Mouse (Mus musculus): Measurements from ENCODE around the gene Lgr6. TPM values are rescaled to one million over a fixed set of nuclear protein-coding genes. Genes with fewer than 3 reads are reported as not detected.
"Not testable (repeated sequence)": the region's sequence is repeated elsewhere in the genome, so short reads cannot be mapped to it uniquely, and the experiment has no call there.

The Lgr6 gene
- polyA plus RNA-seq, 1 experiment from 2014 or later: 0.52 TPM

- Histone ChIP-seq H3K4me2 (ENCODE audit: low read depth) (no peak overlapping the region), H3K27me3 (ENCODE audit: control insufficient read depth, insufficient read depth, low read length) (no peaks in the 10 kb centered on the region), H3K9ac (ENCODE audit: low read length) (no peak overlapping the region), H3K9me3 (ENCODE audit: control insufficient read depth, low read length) (no peaks in the 10 kb centered on the region), H3K4me3 (ENCODE audit: low read depth, low read length) (no peak overlapping the region), H3K27ac (ENCODE audit: low read depth, low read length) (no peak overlapping the region), H3K4me1 (ENCODE audit: control insufficient read depth, insufficient read depth, low read length) (no peaks in the 10 kb centered on the region), H3K36me3 (ENCODE audit: control insufficient read depth, insufficient read depth, low read length) (no peaks in the 10 kb centered on the region)
- ATAC-seq (ENCODE audit: insufficient read depth, low FRiP score, low TSS enrichment): no peak
- no peak for DNase-seq (ENCODE audit: low spot score)
- WGBS: 93% methylated on average over 8 of the region's 8 CpGs
These were observed 19.7 kb upstream of the Lgr6 start for GRCm38 (mm10) chr1:135124573-135125363.

- WGBS: 11% methylated on average over 8 of the region's 8 CpGs
- no peaks in the 10 kb centered on the region for H3K4me1 ChIP-seq (ENCODE audit: control insufficient read depth, insufficient read depth, low read length)
- DNase-seq (ENCODE audit: low spot score) (peak; percentile 59), ATAC-seq (ENCODE audit: insufficient read depth, low FRiP score, low TSS enrichment) (no peak)
- no peaks in the 10 kb centered on the region for H3K36me3 ChIP-seq (ENCODE audit: control insufficient read depth, insufficient read depth, low read length)
- H3K9ac ChIP-seq (ENCODE audit: low read length): no peak overlapping the region
- no peak overlapping the region for H3K4me3 ChIP-seq (ENCODE audit: low read depth, low read length)
- no peaks in the 10 kb centered on the region for H3K9me3 ChIP-seq (ENCODE audit: control insufficient read depth, low read length)
- no peak overlapping the region for H3K27ac ChIP-seq (ENCODE audit: low read depth, low read length)
- H3K4me2 ChIP-seq (ENCODE audit: low read depth): no peak overlapping the region
- no peaks in the 10 kb centered on the region for H3K27me3 ChIP-seq (ENCODE audit: control insufficient read depth, insufficient read depth, low read length)
These were observed 7.6 kb upstream of the Lgr6 start for GRCm38 (mm10) chr1:135112661-135113060.

GRCm38 (mm10) chr1:135111271-135111670 lies 6.2 kb upstream of the Lgr6 start:
- H3K36me3 ChIP-seq (ENCODE audit: control insufficient read depth, insufficient read depth, low read length); H3K9ac ChIP-seq (ENCODE audit: low read length); ATAC-seq (ENCODE audit: insufficient read depth, low FRiP score, low TSS enrichment); H3K27ac ChIP-seq (ENCODE audit: low read depth, low read length); H3K4me3 ChIP-seq (ENCODE audit: low read depth, low read length); H3K4me2 ChIP-seq (ENCODE audit: low read depth); H3K27me3 ChIP-seq (ENCODE audit: control insufficient read depth, insufficient read depth, low read length); H3K9me3 ChIP-seq (ENCODE audit: control insufficient read depth, low read length); DNase-seq (ENCODE audit: low spot score); H3K4me1 ChIP-seq (ENCODE audit: control insufficient read depth, insufficient read depth, low read length): not testable (repeated sequence)
- 66% methylated on average over 5 of the region's 5 CpGs for whole genome bisulfite sequencing

- Histone ChIP-seq H3K27ac (ENCODE audit: low read depth, low read length) (no peak overlapping the region), H3K4me1 (ENCODE audit: control insufficient read depth, insufficient read depth, low read length) (0 out of 2 replicates have a peak, but pooled peaks cover 1% of the 10 kb centered on the region), H3K4me2 (ENCODE audit: low read depth) (no peak overlapping the region), H3K36me3 (ENCODE audit: control insufficient read depth, insufficient read depth, low read length) (no peaks in the 10 kb centered on the region), H3K4me3 (ENCODE audit: low read depth, low read length) (no peak overlapping the region), H3K9me3 (ENCODE audit: control insufficient read depth, low read length) (no peaks in the 10 kb centered on the region), H3K27me3 (ENCODE audit: control insufficient read depth, insufficient read depth, low read length) (peaks cover 12% of the 10 kb centered on the region), H3K9ac (ENCODE audit: low read length) (no peak overlapping the region)
- ATAC-seq (ENCODE audit: insufficient read depth, low FRiP score, low TSS enrichment) (no peak), DNase-seq (ENCODE audit: low spot score) (peak; percentile 74)
- 24% methylated on average over 6 of the region's 6 CpGs for WGBS
These were observed 5.0 kb upstream of the Lgr6 start for GRCm38 (mm10) chr1:135110075-135110474.

GRCm38 (mm10) chr1:135108611-135109010 lies 3.5 kb upstream of the Lgr6 start:
- no peak overlapping the region for H3K9ac ChIP-seq (ENCODE audit: low read length)
- H3K4me1 ChIP-seq (ENCODE audit: control insufficient read depth, insufficient read depth, low read length): 0 out of 2 replicates have a peak, but pooled peaks cover 2% of the 10 kb centered on the region
- no peaks in the 10 kb centered on the region for H3K9me3 ChIP-seq (ENCODE audit: control insufficient read depth, low read length)
- H3K4me3 ChIP-seq (ENCODE audit: low read depth, low read length): no peak overlapping the region
- H3K27ac ChIP-seq (ENCODE audit: low read depth, low read length): no peak overlapping the region
- no peak overlapping the region for H3K4me2 ChIP-seq (ENCODE audit: low read depth)
- H3K36me3 ChIP-seq (ENCODE audit: control insufficient read depth, insufficient read depth, low read length): no peaks in the 10 kb centered on the region
- WGBS: 35% methylated on average over 6 of the region's 6 CpGs
- DNase-seq (ENCODE audit: low spot score) (peak; percentile 43), ATAC-seq (ENCODE audit: insufficient read depth, low FRiP score, low TSS enrichment) (no peak)
- peaks cover 27% of the 10 kb centered on the region for H3K27me3 ChIP-seq (ENCODE audit: control insufficient read depth, insufficient read depth, low read length)

- H3K4me3 ChIP-seq (ENCODE audit: low read depth, low read length): no peak overlapping the region
- H3K4me2 ChIP-seq (ENCODE audit: low read depth): no peak overlapping the region
- peak; percentile 78 for DNase-seq (ENCODE audit: low spot score)
- H3K27me3 ChIP-seq (ENCODE audit: control insufficient read depth, insufficient read depth, low read length): peaks cover 34% of the 10 kb centered on the region
- no peak overlapping the region for H3K9ac ChIP-seq (ENCODE audit: low read length)
- H3K27ac ChIP-seq (ENCODE audit: low read depth, low read length): no peak overlapping the region
- 3% methylated on average over 8 of the region's 8 CpGs for whole genome bisulfite sequencing
- H3K9me3 ChIP-seq (ENCODE audit: control insufficient read depth, low read length): no peaks in the 10 kb centered on the region
- H3K4me1 ChIP-seq (ENCODE audit: control insufficient read depth, insufficient read depth, low read length): 0 out of 2 replicates have a peak, but pooled peaks cover 2% of the 10 kb centered on the region
- ATAC-seq (ENCODE audit: insufficient read depth, low FRiP score, low TSS enrichment): no peak
- no peaks in the 10 kb centered on the region for H3K36me3 ChIP-seq (ENCODE audit: control insufficient read depth, insufficient read depth, low read length)
These were observed 875 bp upstream of the Lgr6 start for GRCm38 (mm10) chr1:135105951-135106350.

- no peak overlapping the region for H3K9ac ChIP-seq (ENCODE audit: low read length)
- H3K27ac ChIP-seq (ENCODE audit: low read depth, low read length): no peak overlapping the region
- 0 out of 2 replicates have a peak, but pooled peaks cover 2% of the 10 kb centered on the region for H3K4me1 ChIP-seq (ENCODE audit: control insufficient read depth, insufficient read depth, low read length)
- DNase-seq (ENCODE audit: low spot score) (no peak), ATAC-seq (ENCODE audit: insufficient read depth, low FRiP score, low TSS enrichment) (no peak)
- no peaks in the 10 kb centered on the region for H3K9me3 ChIP-seq (ENCODE audit: control insufficient read depth, low read length)
- no peak overlapping the region for H3K4me2 ChIP-seq (ENCODE audit: low read depth)
- WGBS: 75% methylated on average over 7 of the region's 7 CpGs
- H3K4me3 ChIP-seq (ENCODE audit: low read depth, low read length): no peak overlapping the region
- no peaks in the 10 kb centered on the region for H3K36me3 ChIP-seq (ENCODE audit: control insufficient read depth, insufficient read depth, low read length)
- H3K27me3 ChIP-seq (ENCODE audit: control insufficient read depth, insufficient read depth, low read length): peaks cover 28% of the 10 kb centered on the region
These were observed 4.7 kb downstream of the Lgr6 start for GRCm38 (mm10) chr1:135100400-135100799.

- Histone ChIP-seq H3K4me3 (ENCODE audit: low read depth, low read length) (no peak overlapping the region), H3K9ac (ENCODE audit: low read length) (no peak overlapping the region), H3K4me1 (ENCODE audit: control insufficient read depth, insufficient read depth, low read length) (no peaks in the 10 kb centered on the region), H3K27ac (ENCODE audit: low read depth, low read length) (no peak overlapping the region), H3K27me3 (ENCODE audit: control insufficient read depth, insufficient read depth, low read length) (peaks cover 8% of the 10 kb centered on the region), H3K4me2 (ENCODE audit: low read depth) (no peak overlapping the region), H3K36me3 (ENCODE audit: control insufficient read depth, insufficient read depth, low read length) (no peaks in the 10 kb centered on the region), H3K9me3 (ENCODE audit: control insufficient read depth, low read length) (no peaks in the 10 kb centered on the region)
- no peak for DNase-seq (ENCODE audit: low spot score)
- WGBS: 91% methylated on average over 7 of the region's 7 CpGs
- ATAC-seq (ENCODE audit: insufficient read depth, low FRiP score, low TSS enrichment): no peak
These were observed 6.6 kb downstream of the Lgr6 start for GRCm38 (mm10) chr1:135098441-135098840.

GRCm38 (mm10) chr1:135097441-135097840 lies 7.6 kb downstream of the Lgr6 start:
- H3K36me3 ChIP-seq (ENCODE audit: control insufficient read depth, insufficient read depth, low read length): no peaks in the 10 kb centered on the region
- H3K4me2 ChIP-seq (ENCODE audit: low read depth): no peak overlapping the region
- H3K9me3 ChIP-seq (ENCODE audit: control insufficient read depth, low read length): no peaks in the 10 kb centered on the region
- WGBS: 91% methylated on average over 6 of the region's 6 CpGs
- 0 out of 2 replicates have a peak, but pooled peaks cover 4% of the 10 kb centered on the region for H3K27me3 ChIP-seq (ENCODE audit: control insufficient read depth, insufficient read depth, low read length)
- no peak overlapping the region for H3K9ac ChIP-seq (ENCODE audit: low read length)
- DNase-seq (ENCODE audit: low spot score): no peak
- H3K4me1 ChIP-seq (ENCODE audit: control insufficient read depth, insufficient read depth, low read length): no peaks in the 10 kb centered on the region
- H3K27ac ChIP-seq (ENCODE audit: low read depth, low read length): no peak overlapping the region
- no peak for ATAC-seq (ENCODE audit: insufficient read depth, low FRiP score, low TSS enrichment)
- no peak overlapping the region for H3K4me3 ChIP-seq (ENCODE audit: low read depth, low read length)
